Mouse (Mus musculus) forebrain, embryonic 16.5 days (tissue): Measurements from ENCODE around the gene Zc3h12d. TPM values are rescaled to one million over a fixed set of nuclear protein-coding genes. Genes with fewer than 3 reads are reported as not detected.
A peak's percentile ranks its signal among the peaks of the same experiment; 100 is the strongest.

Experiments used
- ATAC-seq: fragments of 200-750 bp; cut with Nextera tagmentation; 2 replicates; pipeline ENCODE4 v1.8.0; 2017; ENCODE audit warnings: mild to moderate bottlenecking, moderate library complexity
- H3K27ac ChIP-seq: fragments of 300-500 bp; sonication (generic); 2 replicates; pipeline ENCODE4 v1.5.1; 2014; ENCODE audit warnings: low read length, control low read depth
- H3K27me3 ChIP-seq: fragments of 300-500 bp; sonication (generic); replicated peaks from 2 replicates; pipeline ENCODE4 v1.6.1; 2014; ENCODE audit warnings: low read length; ENCODE audit not compliant: control insufficient read depth, insufficient read depth
- H3K36me3 ChIP-seq: fragments of 300-500 bp; sonication (generic); 2 replicates; pipeline ENCODE4 v1.6.1; 2014; ENCODE audit not compliant: control insufficient read depth, insufficient read depth
- H3K4me1 ChIP-seq: fragments of 300-500 bp; sonication (generic); replicated peaks from 2 replicates; pipeline ENCODE4 v1.6.1; 2014; ENCODE audit warnings: low read length; ENCODE audit not compliant: control insufficient read depth, insufficient read depth
- H3K4me2 ChIP-seq: fragments of 300-500 bp; sonication (generic); 2 replicates; pipeline ENCODE4 v1.6.1; 2014; ENCODE audit warnings: mild to moderate bottlenecking, low read length, control low read depth
- H3K4me3 ChIP-seq: fragments of 300-500 bp; sonication (generic); replicated peaks from 2 replicates; pipeline ENCODE4 v1.5.1; 2014; ENCODE audit warnings: mild to moderate bottlenecking, low read length, control low read depth
- H3K9ac ChIP-seq: fragments of 300-500 bp; sonication (generic); replicated peaks from 2 replicates; pipeline ENCODE4 v1.6.1; 2014; ENCODE audit warnings: low read depth, low read length, control low read depth
- H3K9me3 ChIP-seq: fragments of 300-500 bp; sonication (generic); 2 replicates; pipeline ENCODE4 v1.6.1; 2016; ENCODE audit warnings: low read length; ENCODE audit not compliant: control insufficient read depth
- WGBS: fragments of 180-500 bp; shearing (Covaris S2); extraction: QIAGEN DNeasy Blood & Tissue Kit; methylation state at CpG from one replicate; pipeline ENCODE4 v1.1.7; 2014; 5-methylcytosine and 5-hydroxymethylcytosine counted together
- polyA plus RNA-seq: library from polyadenylated mRNA; unstranded; fragments of >200 nt; fragmentation: Nextera tagmentation; extraction: Ambion mirVana; gene quantifications from 2 replicates; pipeline ENCODE4 v1.2.1, GENCODE M21; 2015

Gene Zc3h12d
- polyA plus RNA-seq: 0.06 and 0.08 TPM in 2 replicates

DNA sequence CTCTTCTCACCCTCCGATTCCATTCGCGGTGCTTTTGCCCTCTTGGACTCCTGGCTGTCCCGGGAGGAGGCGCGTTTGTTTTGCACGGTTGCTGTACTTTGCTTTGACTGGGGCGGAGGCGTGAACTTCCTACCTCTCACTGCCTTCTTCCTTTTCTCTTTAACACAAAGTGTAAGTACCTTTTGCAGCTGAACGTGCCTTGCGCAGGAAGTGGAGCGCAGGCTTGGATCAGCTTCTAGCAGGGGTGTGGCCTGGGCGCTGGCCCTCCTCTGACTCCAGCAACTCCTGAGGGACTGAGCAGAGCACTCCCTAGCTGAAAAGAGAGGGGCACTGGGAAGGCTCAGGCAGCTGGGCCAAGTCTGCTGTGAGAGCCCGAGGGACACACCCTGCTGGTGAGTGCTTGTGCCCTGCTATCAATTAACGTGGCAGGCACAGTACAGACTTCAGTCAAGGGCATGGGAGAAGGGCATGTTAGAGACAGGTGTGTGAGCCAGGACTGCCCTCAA lies at the start of gene Zc3h12d:
Gene Zc3h12d, plus strand, starts transcription at position 300 of the 506 bp plus-strand sequence.
- Histone ChIP-seq H3K4me1 (no peaks in the 10 kb centered on the region), H3K4me2 (peak within 1 kb of the TSS; percentile 5; the same call in 1 of the 2 replicates), H3K4me3 (no peak within 1 kb of the TSS), H3K9me3 (no peaks in the 10 kb centered on the region), H3K36me3 (no peaks in the 10 kb centered on the region), H3K27ac (no peak within 1 kb of the TSS), H3K9ac (no peak within 1 kb of the TSS), H3K27me3 (no peaks in the 10 kb centered on the region)
- 3% methylated on average over 15 of the region's 15 CpGs for WGBS
- ATAC-seq: no peak

DNA sequence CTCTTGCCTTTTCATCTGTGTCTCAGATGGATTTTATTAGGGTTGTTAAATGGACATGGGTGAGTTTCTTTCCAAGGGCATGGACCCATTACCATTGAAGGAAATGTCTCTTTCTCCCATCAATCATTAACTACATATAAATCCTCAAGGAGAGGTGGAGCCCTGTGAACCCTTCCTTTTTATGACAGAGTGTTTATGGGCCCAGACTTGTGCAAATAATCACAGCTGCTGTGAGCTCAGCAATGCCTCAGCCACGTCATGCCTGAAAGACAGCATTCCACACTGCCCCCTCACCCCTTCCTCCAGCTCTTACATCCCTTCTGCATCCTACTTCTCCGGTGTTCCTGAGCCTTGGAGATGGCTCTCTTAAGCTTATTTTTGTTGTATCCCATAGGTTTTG lies 45.0 kb upstream of the Zc3h12d start:
- no peak for ATAC-seq
- Histone ChIP-seq H3K9ac (no peak overlapping the region), H3K4me3 (no peak overlapping the region), H3K4me2 (no peak overlapping the region), H3K27me3 (no peaks in the 10 kb centered on the region), H3K4me1 (peaks cover 3% of the 10 kb centered on the region), H3K9me3 (no peaks in the 10 kb centered on the region), H3K27ac (no peak overlapping the region), H3K36me3 (no peaks in the 10 kb centered on the region)
- 53% methylated on average over 2 of the region's 2 CpGs for WGBS

DNA sequence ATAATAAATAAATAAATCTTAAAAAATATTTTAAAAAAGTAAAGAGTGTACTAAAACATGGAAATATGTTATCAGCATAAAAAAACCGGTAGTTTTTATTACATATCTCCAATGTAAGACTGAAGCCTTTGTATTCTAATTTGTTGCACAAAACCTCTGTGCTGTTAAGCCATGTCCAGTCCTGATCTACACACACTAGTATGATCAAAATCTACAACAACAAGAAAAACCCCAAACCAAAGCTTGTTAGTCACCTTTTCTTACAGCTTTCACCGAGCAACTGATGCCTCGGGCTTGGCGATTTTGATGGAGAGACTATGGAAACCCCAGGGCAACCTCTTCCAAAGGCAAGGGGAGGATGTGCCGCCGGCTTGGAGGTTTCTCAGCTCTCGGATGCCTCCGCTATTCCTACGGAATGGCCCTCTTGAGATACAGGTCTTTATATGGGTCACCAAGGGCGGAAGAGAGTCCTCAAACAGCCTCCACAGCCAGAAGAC lies 40.0 kb upstream of the Zc3h12d start:
- WGBS: under 1% methylated on average over 10 of the region's 10 CpGs
- Histone ChIP-seq H3K36me3 (peaks cover 9% of the 10 kb centered on the region; the same call in 1 of the 2 replicates), H3K4me3 (peak overlapping the region; percentile 98), H3K27ac (peak overlapping the region; percentile 64), H3K9me3 (no peaks in the 10 kb centered on the region), H3K27me3 (no peaks in the 10 kb centered on the region), H3K4me2 (peak overlapping the region; percentile 59), H3K9ac (peak overlapping the region; percentile 88), H3K4me1 (peaks cover 13% of the 10 kb centered on the region)
- peak; percentile 73 for ATAC-seq

DNA sequence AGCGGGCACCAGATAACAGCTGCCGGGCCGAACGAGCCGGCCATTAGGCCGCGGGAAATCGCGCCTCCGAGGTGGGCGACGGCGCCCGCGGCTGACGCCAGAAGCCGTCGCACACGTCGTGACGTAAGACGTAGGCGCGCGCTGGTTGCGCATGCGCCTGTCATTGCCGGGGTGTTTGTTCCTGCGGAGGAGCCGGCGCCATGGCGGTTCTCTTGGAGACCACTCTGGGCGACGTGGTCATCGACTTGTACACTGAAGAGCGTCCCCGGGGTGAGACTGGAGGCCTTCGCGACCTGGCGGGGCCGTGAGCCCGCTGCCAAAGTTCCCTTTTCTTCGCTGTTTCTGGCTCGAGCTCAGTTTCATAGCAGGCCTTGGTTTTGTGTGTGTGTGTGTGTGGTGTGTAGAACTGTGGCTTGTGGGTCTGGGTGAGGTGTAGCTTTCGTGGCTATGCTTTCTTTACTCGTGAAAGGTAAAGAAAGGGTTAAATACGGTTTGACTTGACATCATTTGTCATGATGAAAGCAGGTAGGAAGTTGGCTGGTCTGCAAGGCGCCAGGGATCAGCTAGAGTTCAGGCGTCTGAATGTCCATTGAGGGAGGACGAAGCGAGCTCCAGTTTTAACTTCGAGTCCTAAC lies 39.4 kb upstream of the Zc3h12d start, which contains the start of the genes Ginm1 and Ppil4:
Gene Ginm1, minus strand, starts transcription at position 74 of the 635 bp plus-strand sequence.
Gene Ppil4, plus strand, starts transcription at position 141 of the 635 bp plus-strand sequence.
- Histone ChIP-seq H3K4me1 (peaks cover 13% of the 10 kb centered on the region), H3K27ac (peak within 1 kb of the TSS; percentile 64), H3K27me3 (no peaks in the 10 kb centered on the region), H3K4me2 (peak within 1 kb of the TSS; percentile 80), H3K4me3 (peak within 1 kb of the TSS; percentile 98), H3K9ac (peak within 1 kb of the TSS; percentile 88), H3K9me3 (no peaks in the 10 kb centered on the region), H3K36me3 (peaks cover 12% of the 10 kb centered on the region)
- WGBS: under 1% methylated on average over 52 of the region's 52 CpGs
- peak; percentile 97 for ATAC-seq

DNA sequence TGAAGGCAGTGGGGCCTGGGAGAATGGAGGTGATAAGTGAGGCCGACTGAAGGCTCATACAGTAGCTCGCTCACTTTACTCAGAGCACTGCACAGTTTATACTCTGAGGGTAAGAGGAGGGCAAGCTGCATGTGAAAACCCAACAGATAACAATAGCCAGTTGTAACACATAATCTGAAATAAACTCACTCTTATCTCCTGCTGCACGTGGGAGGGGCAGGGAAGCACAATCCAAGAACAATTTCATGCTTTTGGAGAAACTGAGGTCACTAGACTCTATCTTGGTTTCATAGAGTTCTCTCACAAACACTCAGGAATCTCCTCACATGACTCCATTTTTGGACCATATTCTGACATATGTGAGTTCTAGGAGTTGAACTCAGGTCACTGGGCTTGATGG lies 31.0 kb upstream of the Zc3h12d start:
- no peak for ATAC-seq
- Histone ChIP-seq H3K9me3 (no peaks in the 10 kb centered on the region), H3K27ac (no peak overlapping the region), H3K4me1 (no peaks in the 10 kb centered on the region), H3K4me3 (no peak overlapping the region), H3K36me3 (peaks cover 51% of the 10 kb centered on the region), H3K9ac (no peak overlapping the region), H3K27me3 (no peaks in the 10 kb centered on the region), H3K4me2 (no peak overlapping the region)
- WGBS: 90% methylated on average over 3 of the region's 3 CpGs

DNA sequence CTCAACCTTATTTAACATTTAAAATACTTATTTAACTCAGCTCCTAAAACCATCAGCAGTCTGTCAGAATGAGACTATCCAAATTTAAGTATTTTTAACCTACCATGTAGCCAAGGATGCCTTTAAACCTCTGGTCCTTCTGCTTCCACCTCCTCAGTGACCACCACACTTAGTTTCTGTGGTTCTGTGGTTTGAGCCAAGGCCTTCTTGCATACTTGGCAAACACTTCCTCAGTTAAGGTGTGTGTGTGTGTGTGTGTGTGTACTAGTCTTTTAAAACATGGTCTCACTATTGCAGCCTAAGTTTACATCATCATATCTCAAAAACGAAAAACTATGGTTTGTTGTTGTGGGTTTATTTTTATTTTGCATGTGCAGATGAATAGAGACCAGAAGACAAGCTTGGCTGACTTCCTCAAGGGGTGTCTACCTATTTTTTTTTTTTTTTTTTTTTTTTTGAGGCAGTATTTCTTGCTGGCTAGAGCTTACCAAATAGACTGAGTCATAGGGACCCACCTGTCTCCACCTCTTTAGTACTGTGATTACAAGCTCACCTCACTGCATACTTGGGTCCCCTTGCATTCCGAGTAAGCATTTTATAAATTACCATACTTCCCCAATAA lies 29.6 kb upstream of the Zc3h12d start:
- H3K27me3 ChIP-seq: no peaks in the 10 kb centered on the region
- no peak overlapping the region for H3K27ac ChIP-seq
- H3K9ac ChIP-seq: no peak overlapping the region
- no peaks in the 10 kb centered on the region for H3K9me3 ChIP-seq
- ATAC-seq: no peak
- no peaks in the 10 kb centered on the region for H3K4me1 ChIP-seq
- no peak overlapping the region for H3K4me3 ChIP-seq
- no peak overlapping the region for H3K4me2 ChIP-seq
- peaks cover 41% of the 10 kb centered on the region for H3K36me3 ChIP-seq
- WGBS: 93% methylated on average over 2 of the region's 2 CpGs

DNA sequence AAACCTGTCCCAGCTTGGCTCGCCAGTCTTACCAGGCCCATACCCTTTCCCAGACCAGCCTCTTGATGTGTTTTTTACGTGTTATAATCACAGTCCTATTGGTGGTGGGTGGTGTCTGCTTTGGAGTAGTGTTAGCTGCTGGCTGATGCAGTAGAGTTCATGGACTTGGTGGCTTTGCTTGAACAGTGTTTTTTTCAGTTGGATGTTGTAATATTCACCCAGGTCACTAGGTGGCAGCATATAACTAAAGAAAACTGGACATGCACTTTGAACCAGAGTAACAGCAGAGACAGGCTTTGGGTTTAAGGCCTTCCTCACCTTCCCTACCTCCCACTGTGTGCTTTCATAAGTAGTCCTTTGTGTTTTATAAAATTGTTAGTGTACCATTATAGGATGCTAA lies 22.3 kb upstream of the Zc3h12d start:
- peaks cover 15% of the 10 kb centered on the region for H3K36me3 ChIP-seq
- 53% methylated on average over 2 of the region's 2 CpGs for WGBS

DNA sequence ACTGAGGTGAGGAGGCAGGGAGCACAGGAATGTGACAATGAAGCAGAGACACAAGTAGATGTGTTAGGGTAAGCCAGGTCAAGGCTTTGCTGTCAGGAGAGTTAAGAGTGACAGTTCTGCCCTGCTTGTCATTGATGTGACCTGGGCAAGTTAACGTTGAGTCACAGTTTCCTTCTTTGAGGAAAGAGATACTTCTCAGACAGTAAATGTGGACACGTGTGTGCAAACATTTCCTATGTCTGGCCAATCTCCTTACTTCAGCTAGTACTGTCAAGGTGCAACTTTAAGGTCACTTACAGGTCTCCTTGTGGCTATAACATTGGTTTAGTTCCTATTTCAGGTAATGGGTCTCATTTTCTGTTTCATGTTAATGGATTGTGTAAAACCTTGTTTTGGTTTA lies 15.8 kb upstream of the Zc3h12d start:
- Histone ChIP-seq H3K4me1 (no peaks in the 10 kb centered on the region), H3K36me3 (peaks cover 12% of the 10 kb centered on the region), H3K27me3 (no peaks in the 10 kb centered on the region), H3K4me2 (no peak overlapping the region), H3K9me3 (no peaks in the 10 kb centered on the region), H3K4me3 (no peak overlapping the region), H3K9ac (no peak overlapping the region), H3K27ac (no peak overlapping the region)
- WGBS: 92% methylated on average over 2 of the region's 2 CpGs
- ATAC-seq: no peak

More for the DNA sequence above, 22.3 kb upstream of the Zc3h12d start:
- Histone ChIP-seq H3K9me3 (no peaks in the 10 kb centered on the region), H3K27me3 (no peaks in the 10 kb centered on the region), H3K4me3 (no peak overlapping the region), H3K27ac (no peak overlapping the region), H3K4me2 (no peak overlapping the region), H3K9ac (no peak overlapping the region), H3K4me1 (no peaks in the 10 kb centered on the region)
- ATAC-seq: peak; percentile 54; the same call in 1 of the 2 replicates

DNA sequence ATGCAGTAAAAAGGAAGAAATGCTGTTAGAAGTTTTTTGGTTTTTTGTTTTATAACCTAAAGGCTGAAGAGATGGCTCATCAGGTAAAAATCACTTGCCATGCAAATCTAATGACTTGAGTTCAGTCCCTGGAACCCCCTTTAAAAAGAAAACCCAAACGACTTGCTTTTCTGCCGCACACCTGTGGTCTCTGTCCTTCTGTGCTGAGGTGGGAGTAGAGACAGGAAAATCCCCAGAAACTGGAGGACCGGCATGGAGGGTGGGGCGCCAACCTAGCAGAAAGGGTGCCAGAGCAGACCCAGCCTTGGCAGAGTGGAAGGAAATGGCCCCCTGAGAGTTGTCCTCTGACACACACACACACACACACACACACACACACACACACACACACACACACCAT lies 13.6 kb upstream of the Zc3h12d start:
- Histone ChIP-seq H3K27me3 (no peaks in the 10 kb centered on the region), H3K9ac (no peak overlapping the region), H3K27ac (no peak overlapping the region), H3K4me1 (no peaks in the 10 kb centered on the region), H3K9me3 (no peaks in the 10 kb centered on the region), H3K4me2 (no peak overlapping the region), H3K4me3 (no peak overlapping the region), H3K36me3 (peaks cover 14% of the 10 kb centered on the region; the same call in 1 of the 2 replicates)
- ATAC-seq: no peak
- WGBS: 91% methylated on average over 4 of the region's 4 CpGs
